Mouse (Mus musculus): ENCODE data around the gene Drc3.
A peak's percentile ranks its signal among the peaks of the same experiment; 100 is the strongest.
"Not testable (repeated sequence)": the region's sequence is repeated elsewhere in the genome, so short reads cannot be mapped to it uniquely, and the experiment has no call there.

Gene Drc3

DNA sequence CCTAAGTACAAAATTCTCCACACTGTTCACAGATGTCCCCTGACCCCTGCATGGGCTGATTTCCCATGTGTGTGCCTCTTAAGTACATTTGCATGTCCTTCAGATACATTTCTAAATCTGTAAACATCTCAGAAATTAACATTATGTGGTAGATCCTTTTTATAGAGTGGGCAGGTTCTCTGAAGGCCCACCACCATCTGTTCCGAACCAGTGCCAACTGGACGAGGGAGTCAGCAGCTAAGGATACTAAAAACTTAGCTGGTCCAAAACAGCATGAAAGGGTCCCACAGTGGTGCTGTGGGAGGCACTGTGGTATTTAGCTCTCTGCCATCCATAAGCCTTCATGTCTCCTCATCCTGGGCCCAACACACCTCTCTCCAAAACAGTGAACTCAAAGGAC lies 44.0 kb downstream of the Drc3 start:
- no peak for DNase-seq (ENCODE audit: low spot score)

DNA sequence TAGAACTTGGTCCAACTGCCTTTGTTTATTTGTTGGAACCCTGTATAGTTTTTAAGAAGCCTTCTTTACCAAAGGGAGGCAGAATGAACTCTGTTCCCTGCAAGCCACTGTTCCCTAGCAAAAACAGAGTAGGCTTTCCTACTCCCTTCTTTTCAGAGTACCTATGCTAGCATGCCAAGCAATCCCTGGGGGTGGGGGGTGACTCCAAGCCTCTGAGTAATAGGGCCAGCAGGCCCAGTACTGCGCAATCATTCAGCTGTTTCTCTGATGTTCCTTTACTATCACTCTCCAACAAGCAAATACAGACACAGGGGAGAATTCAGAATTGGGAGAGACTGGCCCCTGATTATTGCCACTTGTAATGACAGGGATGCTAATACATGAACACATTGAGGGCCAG lies 53.5 kb downstream of the Drc3 start:
- DNase-seq (ENCODE audit: low spot score): no peak

DNA sequence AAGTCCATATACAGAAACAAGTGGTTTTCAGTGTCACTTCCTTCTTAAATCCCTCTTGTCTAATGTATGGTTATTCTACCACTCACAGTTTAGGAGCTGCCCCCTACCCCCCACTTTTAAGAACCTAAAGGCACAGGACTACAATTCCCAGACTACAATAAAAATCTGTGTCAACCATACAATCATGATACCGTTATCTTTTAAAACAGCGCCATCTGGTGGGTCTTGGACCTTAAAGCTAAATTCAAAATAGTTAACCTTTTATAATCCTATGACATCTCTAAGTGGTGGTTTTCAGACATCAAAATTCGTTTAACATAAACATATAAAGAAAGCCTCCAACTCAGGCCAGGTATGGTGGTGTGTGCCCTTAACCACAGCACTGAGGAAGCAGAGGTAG lies 59.0 kb downstream of the Drc3 start:
- peak; percentile 80 for DNase-seq (ENCODE audit: low spot score)

DNA sequence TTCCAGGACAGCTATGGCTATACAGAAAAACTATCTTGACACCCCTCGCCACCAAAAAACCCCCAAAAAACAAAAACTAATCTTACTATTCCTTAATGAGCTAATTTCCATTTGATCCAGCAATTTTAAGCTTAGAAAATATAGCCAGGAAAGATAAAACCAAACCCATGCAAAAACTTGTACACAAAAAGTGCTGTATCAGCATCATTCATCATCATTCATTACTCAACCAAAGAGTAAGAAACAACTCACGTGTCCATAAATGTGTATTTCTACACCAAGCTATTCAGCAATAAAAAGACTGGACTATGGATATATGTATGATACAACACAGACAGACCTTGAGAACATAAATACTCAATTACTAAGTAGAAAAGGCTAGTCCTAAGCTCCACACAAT lies 59.8 kb downstream of the Drc3 start:
- no peak for DNase-seq (ENCODE audit: low spot score)

DNA sequence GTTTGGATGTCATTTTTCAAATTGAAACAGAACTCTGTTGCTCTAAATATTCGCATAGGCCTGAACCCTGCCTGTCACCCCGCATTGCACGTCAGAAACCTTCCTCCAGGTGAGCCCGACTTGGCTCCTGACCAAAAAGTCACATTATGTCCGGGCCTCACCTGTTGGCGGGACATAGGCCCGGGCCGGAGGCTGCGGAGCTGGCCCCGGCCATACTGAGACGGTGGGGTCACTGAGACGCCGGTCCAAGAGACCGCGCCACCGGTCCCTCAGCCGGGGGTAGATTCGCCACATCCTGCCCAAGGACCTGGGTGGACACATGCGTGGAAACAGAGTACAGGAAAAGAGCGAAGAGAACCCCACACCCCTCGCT lies 63.4 kb downstream of the Drc3 start:
- DNase-seq (ENCODE audit: low spot score): no peak

DNA sequence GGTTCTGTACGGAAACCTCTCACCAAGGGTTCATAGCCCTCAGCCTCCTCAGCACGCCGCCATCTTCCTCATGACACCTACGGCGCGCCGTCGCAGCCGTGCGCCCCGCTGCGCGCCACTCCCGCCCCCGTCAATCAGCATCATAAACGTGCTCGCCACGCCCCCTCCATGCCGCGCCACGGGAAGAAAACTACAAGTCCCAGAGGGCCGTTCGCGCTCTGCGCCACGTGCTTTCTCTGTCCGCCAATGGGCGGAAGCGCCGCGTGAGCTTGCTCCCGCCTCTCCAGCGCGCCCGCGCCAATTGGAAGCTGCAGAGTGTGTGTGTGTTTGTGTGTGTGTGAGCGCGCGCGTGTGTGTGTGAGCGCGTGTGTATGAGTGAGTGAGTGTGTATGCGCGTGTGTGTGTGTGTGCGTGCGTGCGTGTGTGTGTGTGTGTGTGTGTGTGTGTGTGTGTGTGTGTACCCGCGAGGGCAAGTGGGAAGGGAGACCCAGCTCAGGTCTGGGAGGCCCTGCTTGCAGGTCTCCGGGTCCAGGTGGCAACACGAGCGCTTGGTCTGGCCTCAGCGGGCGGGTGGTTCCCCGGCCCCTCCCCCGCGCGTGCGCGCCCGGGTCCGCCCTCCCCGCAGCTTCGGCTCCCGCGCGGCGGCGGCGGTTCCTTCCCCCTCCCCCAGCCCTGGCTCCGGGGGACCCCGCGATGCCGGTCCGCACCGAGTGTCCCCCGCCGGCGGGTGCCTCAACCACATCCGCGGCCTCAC lies 64.0 kb downstream of the Drc3 start, which contains the start of gene Gid4:
Gid4 (plus strand) TSS at position 183 of the 754 bp plus-strand sequence.
- DNase-seq (ENCODE audit: low spot score): peak; percentile 99

DNA sequence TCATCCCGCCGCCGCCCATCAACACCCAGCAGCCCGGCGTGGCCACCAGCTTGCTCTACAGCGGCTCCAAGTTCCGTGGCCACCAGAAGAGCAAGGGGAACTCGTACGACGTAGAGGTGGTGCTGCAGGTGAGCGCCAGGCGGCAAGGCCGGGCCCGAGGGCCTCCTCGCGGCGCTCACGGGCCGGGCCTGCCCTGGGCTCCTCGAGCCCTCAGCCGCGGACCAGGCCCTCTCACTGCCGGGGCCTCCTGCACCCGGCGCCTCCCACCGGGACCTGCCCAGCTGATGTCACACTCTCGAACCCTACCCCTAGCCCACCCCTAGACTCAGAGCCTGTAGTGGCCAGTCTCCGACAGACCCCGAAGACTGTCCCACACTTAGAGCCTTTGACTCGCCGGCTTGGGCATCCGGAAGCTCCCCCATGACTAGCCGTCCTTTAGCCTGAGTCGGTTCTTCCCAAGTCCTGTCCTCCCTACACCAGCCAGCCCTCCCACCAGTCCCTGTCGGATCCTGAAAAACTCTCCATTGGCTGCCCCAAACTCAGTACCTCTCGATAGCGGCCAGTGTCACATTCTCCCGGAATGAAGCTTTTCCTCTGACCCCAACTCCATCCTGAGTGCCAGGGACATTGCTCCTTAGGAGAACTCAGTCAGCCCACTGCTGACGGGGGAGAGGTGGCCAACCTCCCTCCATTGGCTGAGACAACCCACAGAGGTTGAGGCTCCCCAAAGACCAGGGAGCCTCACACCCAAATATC lies 64.8 kb downstream of the Drc3 start, which contains the start of gene Atpaf2:
Atpaf2 (minus strand) TSS at position 741 of the 756 bp plus-strand sequence.
- DNase-seq (ENCODE audit: low spot score): peak; percentile 44

DNA sequence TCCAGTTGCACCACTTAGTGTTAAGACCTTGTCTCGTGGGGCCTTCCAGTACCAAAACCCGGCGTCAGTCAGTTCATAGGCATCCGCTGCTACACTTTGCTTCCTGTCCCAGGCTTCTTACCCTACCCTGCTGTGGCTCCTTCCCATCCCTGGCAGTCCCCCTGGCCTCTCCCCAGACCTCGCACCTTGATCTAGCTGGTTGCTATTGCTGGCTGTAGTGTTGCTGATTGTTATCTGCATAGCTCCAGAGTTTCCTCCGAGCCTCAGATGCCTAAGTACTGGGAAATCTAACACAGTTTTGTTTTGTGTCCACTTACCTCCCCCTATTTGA lies 65.3 kb downstream of the Drc3 start:
- peak; percentile 13 for DNase-seq (ENCODE audit: low spot score)

DNA sequence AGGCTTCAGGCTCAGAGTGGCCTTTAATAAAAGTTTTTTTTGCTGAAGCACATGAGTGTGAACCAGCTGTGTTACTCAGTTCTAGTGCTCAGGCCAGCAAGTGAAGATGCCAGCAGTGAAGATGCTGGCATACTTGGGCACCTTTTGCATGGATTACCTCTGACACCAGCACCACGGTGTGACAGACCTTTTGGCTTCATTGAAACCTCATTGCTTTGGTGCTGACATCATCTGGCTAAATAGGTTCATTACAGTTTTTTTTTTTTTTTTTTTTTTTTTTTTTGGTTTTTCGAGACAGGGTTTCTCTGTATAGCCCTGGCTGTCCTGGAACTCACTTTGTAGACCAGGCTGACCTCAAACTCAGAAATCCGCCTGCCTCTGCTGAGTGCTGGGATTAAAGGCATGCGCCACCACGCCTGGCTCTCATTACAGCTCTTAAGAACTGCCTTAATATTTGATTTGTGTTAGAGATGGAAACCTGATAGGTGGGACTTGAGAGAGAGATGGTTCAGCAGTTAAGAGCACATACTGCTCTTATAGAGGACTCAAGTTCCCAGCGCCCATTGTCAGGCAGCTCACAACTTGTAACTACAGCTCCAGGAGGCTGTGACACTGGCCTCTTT lies 69.0 kb downstream of the Drc3 start:
- DNase-seq (ENCODE audit: low spot score): no peak

DNA sequence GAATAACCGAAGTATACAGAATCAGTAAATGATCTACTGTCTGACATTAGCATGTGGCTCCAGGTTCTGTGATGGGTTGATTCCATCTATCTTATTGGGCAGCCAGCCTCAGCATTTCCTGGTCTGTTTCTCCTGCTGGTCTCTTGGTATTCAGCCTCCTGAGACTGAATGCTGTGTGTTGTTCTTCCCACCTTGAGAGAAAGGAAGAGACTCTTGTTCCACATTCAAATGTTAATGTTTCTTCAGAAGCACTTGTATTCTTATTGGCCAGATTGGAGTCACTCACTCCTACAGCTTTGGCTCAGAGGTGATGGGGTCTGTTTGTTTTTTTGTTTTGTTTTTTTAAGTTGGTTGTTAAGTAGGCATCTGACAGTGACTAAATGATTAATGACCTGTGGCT lies 69.9 kb downstream of the Drc3 start:
- no peak for DNase-seq (ENCODE audit: low spot score)

DNA sequence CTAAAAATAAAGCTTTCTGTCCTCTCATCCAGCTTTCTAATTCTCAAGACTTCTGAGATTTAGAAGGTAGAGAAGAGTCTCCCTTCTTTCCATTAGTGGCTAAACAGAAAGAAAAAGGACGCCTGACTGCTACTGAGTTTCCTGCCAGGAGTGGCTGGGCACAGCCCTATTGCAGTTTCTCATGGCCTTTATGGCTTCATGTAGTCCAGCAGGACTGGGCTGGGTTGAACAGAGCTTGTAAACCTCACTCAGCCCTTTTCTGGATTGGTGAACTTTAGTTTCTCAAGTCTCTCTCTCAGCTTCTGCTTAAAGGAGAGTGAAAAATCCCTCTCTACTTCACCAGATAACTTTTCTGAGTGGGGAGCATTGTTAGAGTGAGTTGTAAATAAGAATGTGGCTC lies 73.3 kb downstream of the Drc3 start:
- no peak for DNase-seq (ENCODE audit: low spot score)

DNA sequence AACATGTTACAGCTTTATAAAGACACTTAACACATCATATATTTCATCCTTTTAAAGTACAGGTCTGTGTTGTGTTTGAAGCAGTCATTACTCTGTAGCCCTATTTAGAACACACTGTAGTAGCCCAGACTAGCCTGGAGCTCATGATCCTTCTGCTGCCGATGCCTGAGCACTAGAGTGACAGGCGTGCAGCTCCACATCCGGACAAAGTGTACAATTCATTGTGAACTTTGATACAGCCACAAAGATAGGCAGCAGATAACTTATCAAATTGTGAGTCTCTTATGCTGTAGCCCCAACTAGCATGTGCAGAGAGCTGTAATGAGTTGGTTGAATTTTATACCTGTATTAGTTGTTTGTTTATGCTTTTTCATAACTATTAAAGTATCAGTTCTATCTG lies 74.5 kb downstream of the Drc3 start:
- DNase-seq (ENCODE audit: low spot score): no peak

DNA sequence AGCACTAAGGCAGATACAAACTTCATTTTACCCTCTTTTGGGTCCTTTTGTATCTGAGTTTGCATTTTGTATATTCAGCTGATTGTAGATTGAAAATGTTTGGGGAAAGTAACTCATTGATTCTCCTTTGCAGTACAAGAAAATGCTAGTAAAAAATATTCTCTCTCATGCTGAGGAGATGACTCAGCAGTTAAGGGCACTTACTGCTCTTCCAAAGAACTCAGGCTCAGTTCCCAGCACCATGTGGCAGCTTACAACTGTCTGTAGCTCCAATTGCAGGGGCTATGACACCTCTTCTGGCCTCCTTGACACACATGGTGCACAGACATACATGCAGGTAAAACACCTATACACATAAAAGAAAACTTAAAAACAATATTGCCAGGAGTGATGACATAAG lies 80.4 kb downstream of the Drc3 start:
- no peak for DNase-seq (ENCODE audit: low spot score)

DNA sequence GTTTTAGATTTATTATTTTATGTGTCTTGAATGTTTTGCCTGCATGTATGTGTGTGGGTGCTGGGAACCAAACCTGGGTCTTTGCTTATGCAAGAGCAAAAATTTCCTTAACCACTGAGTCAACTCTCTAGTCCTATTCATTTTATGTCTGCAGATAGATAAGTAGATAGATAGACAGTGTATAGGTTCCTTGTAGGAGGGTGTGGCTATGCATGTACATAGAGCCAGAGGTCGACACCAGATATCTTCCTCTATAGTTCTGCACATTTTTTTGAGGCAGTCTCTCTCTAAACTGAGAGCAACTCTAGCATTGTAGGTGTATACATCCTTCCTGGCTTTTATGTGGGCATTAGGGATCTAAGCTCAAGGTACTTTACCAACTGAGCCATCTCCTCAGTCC lies 82.0 kb downstream of the Drc3 start:
- no peak for DNase-seq (ENCODE audit: low spot score)

DNA sequence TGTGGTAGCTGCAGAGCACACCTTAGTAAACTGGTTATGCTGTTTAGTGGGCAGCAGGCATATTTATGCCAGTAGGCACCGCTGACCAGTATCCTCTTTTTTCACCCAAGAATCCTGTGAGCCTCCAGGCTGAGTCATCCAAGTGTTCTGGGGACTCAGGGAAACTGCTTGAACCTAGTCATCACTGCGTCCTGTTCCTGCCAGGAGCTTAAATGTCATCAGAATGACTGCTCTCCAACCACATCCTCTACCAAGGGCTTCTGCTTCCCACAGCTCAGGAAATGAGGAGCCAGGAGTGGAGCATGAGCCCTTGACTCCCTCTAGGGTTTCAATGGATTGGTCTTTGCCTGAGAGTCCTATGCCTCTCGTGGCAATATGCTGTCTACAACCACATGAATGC lies 83.5 kb downstream of the Drc3 start:
- DNase-seq (ENCODE audit: low spot score): no peak

DNA sequence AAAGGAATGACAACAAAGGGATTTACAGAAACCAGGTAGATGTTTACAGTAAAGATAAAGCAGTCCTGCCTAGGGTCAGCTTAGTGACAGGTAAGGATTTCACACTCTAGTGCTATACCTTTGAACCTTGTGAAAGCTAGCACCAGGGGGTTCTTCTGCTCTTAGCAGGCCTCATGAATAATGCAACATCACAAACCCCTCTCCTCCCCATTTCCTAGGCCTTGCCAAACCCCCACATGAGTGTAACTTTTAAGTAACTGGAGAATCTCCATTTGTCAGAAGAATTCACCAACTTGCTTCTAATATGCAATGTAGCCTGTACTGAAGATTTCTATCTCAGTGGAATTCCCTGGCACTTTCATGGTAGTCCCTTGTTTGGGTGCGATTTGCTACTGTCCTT lies 86.5 kb downstream of the Drc3 start:
- not testable (repeated sequence) for DNase-seq (ENCODE audit: low spot score)

DNA sequence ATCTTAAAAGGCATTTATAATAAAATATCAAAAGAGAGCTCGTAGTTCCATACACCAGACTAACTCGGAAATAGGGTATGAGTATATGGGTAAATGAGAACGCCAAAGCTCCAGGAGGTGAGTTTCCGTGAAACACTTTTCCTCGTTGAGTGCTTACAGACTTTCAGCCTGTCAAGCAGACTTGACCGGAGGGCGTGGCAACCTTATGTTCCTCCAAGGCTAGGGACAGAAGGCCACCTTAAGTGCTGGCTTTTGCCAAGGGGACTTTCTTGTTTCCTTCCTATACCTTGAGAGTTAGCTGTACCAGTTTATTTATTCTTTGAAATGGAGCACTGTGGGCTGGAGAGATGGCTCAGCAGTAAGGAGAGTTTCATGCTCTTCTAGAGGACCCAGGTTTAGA lies 87.0 kb downstream of the Drc3 start:
- DNase-seq (ENCODE audit: low spot score): no peak

DNA sequence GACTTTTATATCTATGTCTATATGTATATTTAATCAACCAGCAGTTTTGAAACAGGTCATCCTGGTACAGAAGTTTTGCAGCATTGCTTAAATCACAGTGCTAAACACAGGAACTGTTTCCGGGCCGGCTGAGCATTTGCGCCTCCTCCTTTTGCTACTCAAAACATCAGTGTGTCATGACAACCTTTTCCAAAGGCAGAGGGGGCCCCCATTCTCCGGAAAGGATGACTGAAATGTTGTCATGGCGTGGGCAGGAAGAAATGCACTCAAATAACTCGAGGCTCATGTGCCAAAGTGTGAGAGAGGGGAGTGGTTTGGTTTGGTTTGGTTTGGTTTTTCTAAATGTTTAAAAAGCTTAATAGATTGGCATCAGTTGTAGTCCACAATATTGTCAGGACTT lies 89.8 kb downstream of the Drc3 start:
- DNase-seq (ENCODE audit: low spot score): no peak

Measured in embryo, embryonic 10 days (tissue).